Mouse (Mus musculus) adipose tissue, adult 10 weeks (tissue): ENCODE measurements around the gene Cela1. TPM values are rescaled to one million over a fixed set of nuclear protein-coding genes. Genes with fewer than 3 reads are reported as not detected.

Experiments used
- polyA plus RNA-seq: library from polyadenylated mRNA; stranded (reverse); fragments of 350-450 nt; fragmentation: Illumina TruSeq; extraction: RNeasy Lipid Tissue Mini Kit (QIAGEN cat#74804); gene quantifications from one replicate; pipeline ENCODE4 v1.2.3, GENCODE M21; 2014; ENCODE audit warnings: low read depth, low replicate concordance

Cela1 gene
- 30.0 TPM for polyA plus RNA-seq

GRCm38 (mm10) chr15:100687430-100687971 lies at the start of gene Cela1:
Cela1 (minus strand) TSS chr15:100687921.

GRCm38 (mm10) chr15:100729281-100729985 lies 41.7 kb upstream of the Cela1 start, which contains the start of gene Galnt6:
Galnt6 (minus strand) TSS chr15:100729376.

GRCm38 (mm10) chr15:100669337-100669736 lies 18.4 kb downstream of the Cela1 start, which contains the start of gene Bin2:
Bin2 (minus strand) TSS chr15:100669553.

GRCm38 (mm10) chr15:100636700-100637501 lies 50.8 kb downstream of the Cela1 start, which contains the start of gene Smagp:
Smagp (minus strand) TSS chr15:100636940.

Other genes starting within 250 kb of the Cela1 start
- gene Letmd1, start 218.9 kb downstream of the Cela1 start, polyA plus RNA-seq, result 33.7 TPM
- gene Csrnp2, start 192.4 kb downstream of the Cela1 start, polyA plus RNA-seq, result 5.0 TPM
- 19.3 TPM for gene Tfcp2, start 135.9 kb downstream of the Cela1 start, polyA plus RNA-seq
- gene Pou6f1, start 87.9 kb downstream of the Cela1 start, polyA plus RNA-seq, result 42.7 TPM
- gene Dazap2, start 72.6 kb downstream of the Cela1 start, polyA plus RNA-seq, result 271 TPM
- 77.1 TPM for gene Smagp, start 51.0 kb downstream of the Cela1 start, polyA plus RNA-seq
- 4.3 TPM for gene Bin2, start 18.4 kb downstream of the Cela1 start, polyA plus RNA-seq
- 5.5 TPM for gene Galnt6, start 41.5 kb upstream of the Cela1 start, polyA plus RNA-seq
- gene Slc4a8, start 73.8 kb upstream of the Cela1 start, polyA plus RNA-seq, result 10.1 TPM
- gene Scn8a, start 181.9 kb upstream of the Cela1 start, polyA plus RNA-seq, result 3.0 TPM